Mouse (Mus musculus): ENCODE results near the gene Vps13d. TPM values are rescaled to one million over a fixed set of nuclear protein-coding genes. Genes with fewer than 3 reads are reported as not detected.
A peak's percentile ranks its signal among the peaks of the same experiment; 100 is the strongest.
"Not testable (repeated sequence)": the region's sequence is repeated elsewhere in the genome, so short reads cannot be mapped to it uniquely, and the experiment has no call there.

The Vps13d gene
- polyA plus RNA-seq, 1 experiment from 2014 or later: 76.6 TPM

- WGBS (ENCODE audit: missing documents): 23% methylated on average over 3 of the region's 3 CpGs
- Histone ChIP-seq H3K79me2 (ENCODE audit: inconsistent target) (no peaks in the 10 kb centered on the region), H3K27ac (peak overlapping the region; percentile 76; the same call in 1 of the 2 replicates)
Observed at GRCm38 (mm10) chr4:145201424-145201823, 6.6 kb upstream of the Vps13d start.

GRCm38 (mm10) chr4:145199982-145200699 is 5.3 kb upstream of the Vps13d start:
- no peak overlapping the region for H3K4me3 ChIP-seq (ENCODE audit: inconsistent target)
- H3K27ac ChIP-seq: peak overlapping the region; percentile 76
- no peaks in the 10 kb centered on the region for H3K36me3 ChIP-seq (ENCODE audit: inconsistent target)
- H3K79me2 ChIP-seq (ENCODE audit: inconsistent target): no peaks in the 10 kb centered on the region
- WGBS (ENCODE audit: missing documents): 4% methylated on average over 11 of the region's 11 CpGs

More at GRCm38 (mm10) chr4:145201424-145201823, 6.6 kb upstream of the Vps13d start:
- Histone ChIP-seq H3K4me3 (ENCODE audit: inconsistent target) (no peak overlapping the region), H3K36me3 (ENCODE audit: inconsistent target) (no peaks in the 10 kb centered on the region)

- Histone ChIP-seq H3K79me2 (ENCODE audit: inconsistent target) (peaks cover 31% of the 10 kb centered on the region), H3K36me3 (ENCODE audit: inconsistent target) (no peaks in the 10 kb centered on the region), H3K4me3 (ENCODE audit: inconsistent target) (no peak overlapping the region), H3K27ac (no peak overlapping the region)
- 51% methylated on average over 4 of the region's 4 CpGs for WGBS (ENCODE audit: missing documents)
Observed at GRCm38 (mm10) chr4:145196586-145196985, 1.8 kb upstream of the Vps13d start.

- Histone ChIP-seq H3K36me3 (ENCODE audit: inconsistent target) (peaks cover 8% of the 10 kb centered on the region; the same call in 1 of the 2 replicates), H3K27ac (no peak overlapping the region), H3K79me2 (ENCODE audit: inconsistent target) (peaks cover 46% of the 10 kb centered on the region), H3K4me3 (ENCODE audit: inconsistent target) (no peak overlapping the region)
- 31% methylated on average over 5 of the region's 5 CpGs for WGBS (ENCODE audit: missing documents)
Observed at GRCm38 (mm10) chr4:145195172-145195571, 367 bp upstream of the Vps13d start.

GRCm38 (mm10) chr4:145193991-145194511 is 754 bp downstream of the Vps13d start:
- Histone ChIP-seq H3K27ac (peak overlapping the region; percentile 64), H3K36me3 (ENCODE audit: inconsistent target) (peaks cover 17% of the 10 kb centered on the region; the same call in 1 of the 2 replicates), H3K4me3 (ENCODE audit: inconsistent target) (peak overlapping the region; percentile 100), H3K79me2 (ENCODE audit: inconsistent target) (peaks cover 57% of the 10 kb centered on the region)
- 1% methylated on average over 10 of the region's 10 CpGs for WGBS (ENCODE audit: missing documents)

DNA sequence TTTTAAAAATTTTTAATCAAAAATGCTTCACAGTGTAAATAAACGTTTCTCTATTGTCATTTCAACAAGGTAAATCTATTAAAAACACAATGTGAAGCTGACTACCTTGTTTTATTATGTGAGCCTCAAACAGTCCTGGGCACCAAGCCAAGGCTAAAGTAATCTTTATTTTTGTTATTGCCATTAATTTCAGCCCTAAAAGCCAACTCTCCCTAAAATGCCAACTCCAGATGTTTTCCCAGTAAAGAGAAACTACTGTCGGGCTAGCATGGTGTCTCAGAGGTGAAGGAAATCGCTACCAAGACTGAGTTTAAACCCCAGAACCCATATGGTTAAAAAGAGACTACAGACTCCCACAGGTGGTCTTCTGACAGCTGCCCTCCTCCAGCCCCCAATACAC is 1.4 kb downstream of the Vps13d start:
- Histone ChIP-seq H3K27ac (no peak overlapping the region; the same call in 1 of the 2 replicates), H3K4me3 (ENCODE audit: inconsistent target) (peak overlapping the region; percentile 100), H3K36me3 (ENCODE audit: inconsistent target) (peaks cover 21% of the 10 kb centered on the region; the same call in 1 of the 2 replicates), H3K79me2 (ENCODE audit: inconsistent target) (peaks cover 63% of the 10 kb centered on the region)
- 45% methylated on average over 3 of the region's 3 CpGs for WGBS (ENCODE audit: missing documents)

- H3K27ac ChIP-seq: no peak overlapping the region
- peaks cover 70% of the 10 kb centered on the region for H3K79me2 ChIP-seq (ENCODE audit: inconsistent target)
- H3K36me3 ChIP-seq (ENCODE audit: inconsistent target): peaks cover 25% of the 10 kb centered on the region; the same call in 1 of the 2 replicates
- no peak overlapping the region for H3K4me3 ChIP-seq (ENCODE audit: inconsistent target)
Observed at GRCm38 (mm10) chr4:145192686-145193085, 2.1 kb downstream of the Vps13d start.

DNA sequence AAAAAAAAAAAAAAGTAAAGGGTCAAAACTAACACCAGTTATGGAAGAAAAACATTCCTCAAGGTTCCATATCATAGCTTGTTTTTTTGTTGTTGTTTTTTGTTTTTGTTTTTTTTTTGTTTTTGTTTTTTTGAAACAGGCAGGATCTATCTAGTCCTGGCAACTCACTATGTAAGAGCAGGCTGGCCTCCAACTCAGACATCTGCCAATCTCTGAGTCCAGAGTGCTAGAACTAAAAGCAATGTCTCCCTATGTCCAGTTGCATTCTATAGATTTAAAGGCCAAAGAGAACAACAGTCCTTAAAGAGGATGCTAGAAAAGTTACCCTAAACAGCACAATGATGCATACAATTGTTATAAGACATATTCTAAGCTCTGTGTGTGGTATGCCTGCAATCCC is 6.2 kb downstream of the Vps13d start:
- H3K4me3 ChIP-seq (ENCODE audit: inconsistent target): no peak overlapping the region
- peaks cover 100% of the 10 kb centered on the region for H3K79me2 ChIP-seq (ENCODE audit: inconsistent target)
- H3K27ac ChIP-seq: no peak overlapping the region
- H3K36me3 ChIP-seq (ENCODE audit: inconsistent target): peaks cover 38% of the 10 kb centered on the region; the same call in 1 of the 2 replicates

- Histone ChIP-seq H3K27ac (no peak overlapping the region), H3K79me2 (ENCODE audit: inconsistent target) (peaks cover 100% of the 10 kb centered on the region), H3K36me3 (ENCODE audit: inconsistent target) (peaks cover 38% of the 10 kb centered on the region; the same call in 1 of the 2 replicates), H3K4me3 (ENCODE audit: inconsistent target) (no peak overlapping the region)
- WGBS (ENCODE audit: missing documents): 82% methylated on average over 2 of the region's 2 CpGs
Observed at GRCm38 (mm10) chr4:145187619-145188018, 7.2 kb downstream of the Vps13d start.

DNA sequence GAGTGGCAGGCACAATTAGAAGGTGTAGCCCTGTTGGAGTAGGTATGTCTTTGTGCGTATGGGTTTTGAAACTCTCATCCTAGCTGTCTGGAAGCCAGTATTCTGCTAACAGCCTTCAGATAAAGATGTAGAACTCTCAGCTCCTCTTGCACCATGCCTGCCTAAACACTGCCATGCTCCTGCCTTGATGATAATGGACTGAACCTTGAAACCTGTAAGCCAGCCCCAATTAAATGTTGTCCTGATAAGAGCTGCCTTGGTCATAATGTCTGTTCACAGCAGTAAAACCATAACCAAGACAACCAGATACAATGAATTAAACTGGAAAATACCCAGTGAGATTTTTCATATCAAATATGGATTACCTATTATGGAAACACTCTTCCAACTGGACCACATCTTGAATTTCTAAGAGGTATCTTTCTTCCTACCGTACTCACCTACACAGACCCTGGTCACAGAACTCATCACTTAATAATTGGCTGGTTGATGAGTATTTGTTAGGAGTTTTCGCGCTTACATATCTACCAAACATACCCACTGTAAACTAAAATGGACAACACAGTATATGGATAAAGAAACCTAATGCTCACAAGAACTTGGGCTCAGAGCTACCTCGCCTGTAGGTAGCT is 15.8 kb downstream of the Vps13d start:
- no peak overlapping the region for H3K27ac ChIP-seq
- 98% methylated on average over 5 of the region's 5 CpGs for WGBS (ENCODE audit: missing documents)
- H3K36me3 ChIP-seq (ENCODE audit: inconsistent target): peaks cover 50% of the 10 kb centered on the region
- H3K79me2 ChIP-seq (ENCODE audit: inconsistent target): peaks cover 26% of the 10 kb centered on the region; the same call in 1 of the 2 replicates
- H3K4me3 ChIP-seq (ENCODE audit: inconsistent target): no peak overlapping the region

DNA sequence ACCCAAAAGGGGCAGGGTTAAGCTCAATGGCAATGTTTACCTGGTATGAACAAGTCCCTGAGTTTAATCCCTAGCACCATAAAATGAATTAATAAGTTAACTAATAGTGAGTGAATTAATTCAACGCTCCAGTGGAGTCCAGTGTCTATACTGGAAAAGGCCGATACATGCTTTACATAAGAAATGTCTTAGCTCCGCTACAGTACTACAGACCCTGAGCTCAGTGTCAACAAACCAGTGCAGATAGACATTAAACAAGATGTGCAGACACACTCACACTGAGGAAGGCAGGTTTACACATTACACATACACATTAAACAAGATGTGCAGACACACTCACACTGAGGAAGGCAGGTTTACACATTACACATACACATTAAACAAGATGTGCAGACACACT is 29.3 kb downstream of the Vps13d start:
- H3K36me3 ChIP-seq (ENCODE audit: inconsistent target): peaks cover 93% of the 10 kb centered on the region
- H3K79me2 ChIP-seq (ENCODE audit: inconsistent target): not testable (repeated sequence)
- WGBS (ENCODE audit: missing documents): 100% methylated on average over 3 of the region's 3 CpGs

GRCm38 (mm10) chr4:145164111-145164510 is 30.7 kb downstream of the Vps13d start:
- Histone ChIP-seq H3K4me3 (ENCODE audit: inconsistent target) (no peak overlapping the region), H3K27ac (no peak overlapping the region), H3K79me2 (ENCODE audit: inconsistent target) (no peaks in the 10 kb centered on the region), H3K36me3 (ENCODE audit: inconsistent target) (peaks cover 93% of the 10 kb centered on the region)
- 98% methylated on average over 4 of the region's 4 CpGs for WGBS (ENCODE audit: missing documents)

More for the DNA sequence above, 29.3 kb downstream of the Vps13d start:
- not testable (repeated sequence) for H3K4me3 ChIP-seq (ENCODE audit: inconsistent target); H3K27ac ChIP-seq

DNA sequence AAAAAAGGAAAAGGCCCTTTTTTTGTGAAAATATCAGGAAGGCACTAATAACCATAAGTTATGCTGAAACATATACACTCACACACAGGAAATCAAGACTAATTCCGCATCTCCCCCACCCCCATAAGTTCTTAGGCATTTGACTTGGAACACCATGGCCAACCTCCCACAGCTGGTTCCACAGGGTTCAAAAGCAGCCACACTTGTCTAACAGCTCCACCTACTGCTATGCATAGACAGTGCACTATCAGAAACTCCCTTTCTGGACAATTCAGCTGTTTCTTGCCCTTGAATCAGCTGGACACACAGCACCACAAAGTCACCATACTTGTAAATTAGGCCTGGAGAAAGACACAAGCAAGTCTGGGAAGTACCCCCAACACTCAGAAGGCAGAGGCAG is 33.6 kb downstream of the Vps13d start:
- H3K27ac ChIP-seq: no peak overlapping the region
- no peak overlapping the region for H3K4me3 ChIP-seq (ENCODE audit: inconsistent target)
- peaks cover 94% of the 10 kb centered on the region for H3K36me3 ChIP-seq (ENCODE audit: inconsistent target)
- WGBS (ENCODE audit: missing documents): 94% methylated on average over 1 of the region's 1 CpGs
- H3K79me2 ChIP-seq (ENCODE audit: inconsistent target): no peaks in the 10 kb centered on the region

DNA sequence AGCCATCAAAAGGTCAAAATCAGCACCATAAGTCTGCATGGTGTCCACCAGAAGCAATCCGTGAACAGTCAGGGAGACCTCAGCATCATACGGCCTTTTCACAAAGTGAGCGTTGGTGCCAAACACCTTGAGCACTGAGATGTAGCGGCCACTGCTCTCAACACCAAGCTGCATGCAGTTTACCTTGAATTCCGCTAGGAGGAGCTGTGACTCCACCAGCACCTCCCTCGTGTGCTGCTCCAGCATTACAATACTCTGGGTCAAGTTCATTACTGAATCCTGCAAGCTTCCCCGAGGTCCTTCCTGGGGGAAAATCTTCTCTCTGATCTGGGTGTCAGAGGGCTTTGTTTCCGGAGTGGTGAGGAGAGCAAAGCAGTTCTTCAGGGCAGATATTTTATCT is 38.8 kb downstream of the Vps13d start:
- H3K27ac ChIP-seq: no peak overlapping the region
- no peak overlapping the region for H3K4me3 ChIP-seq (ENCODE audit: inconsistent target)
- no peaks in the 10 kb centered on the region; the same call in 1 of the 2 replicates for H3K79me2 ChIP-seq (ENCODE audit: inconsistent target)
- H3K36me3 ChIP-seq (ENCODE audit: inconsistent target): peaks cover 85% of the 10 kb centered on the region
- WGBS (ENCODE audit: missing documents): 60% methylated on average over 8 of the region's 8 CpGs

DNA sequence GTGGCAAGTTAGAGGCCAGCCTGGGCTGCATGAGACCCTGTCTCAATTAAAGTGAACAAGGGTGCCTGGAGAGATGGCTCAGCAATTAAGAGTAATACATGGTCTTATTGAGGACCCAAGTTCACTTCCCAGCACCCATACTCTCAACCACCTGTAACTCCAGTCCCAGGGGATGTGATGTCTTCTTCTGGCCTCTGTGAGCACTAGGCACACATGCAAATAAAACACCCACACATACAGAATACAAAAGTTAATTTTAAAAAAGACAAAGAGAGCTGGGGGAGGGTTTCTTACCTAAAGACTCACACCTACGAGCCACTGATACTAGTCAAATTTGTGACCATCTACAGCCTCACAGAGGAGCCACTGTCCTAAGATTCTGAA is 43.7 kb downstream of the Vps13d start:
- Histone ChIP-seq H3K4me3 (ENCODE audit: inconsistent target) (no peak overlapping the region), H3K27ac (no peak overlapping the region), H3K79me2 (ENCODE audit: inconsistent target) (peaks cover 27% of the 10 kb centered on the region; the same call in 1 of the 2 replicates), H3K36me3 (ENCODE audit: inconsistent target) (peaks cover 86% of the 10 kb centered on the region)
- 100% methylated on average over 1 of the region's 1 CpGs for WGBS (ENCODE audit: missing documents)
